Mouse (Mus musculus): Measurements from ENCODE around the gene Glce.
A peak's percentile ranks its signal among the peaks of the same experiment; 100 is the strongest.

Glce gene

GRCm38 (mm10) chr9:62021583-62022120 lies 100.8 kb downstream of the Glce start:
- H3K4me1 ChIP-seq (replicated peaks; ENCODE audit: low read depth, low read length) = peaks cover 4% of the 10 kb centered on the region; the same call in 1 of the 2 replicates
- TF ChIP-seq POU5F1 (IDR thresholded peaks at IDR 0.05; ENCODE audit: borderline replicate concordance, low read length) (no peak), NANOG (IDR thresholded peaks at IDR 0.05; ENCODE audit: borderline replicate concordance, low read length) (no peak), CTCF (conservative IDR thresholded peaks at IDR 0.05; ENCODE audit: low read length) (no peak)
- H3K9me3 ChIP-seq (ENCODE audit: low read length) = no peaks in the 10 kb centered on the region
- H3K27me3 ChIP-seq (ENCODE audit: insufficient read depth, low read length) = peaks cover 27% of the 10 kb centered on the region
- H3K4me3 ChIP-seq (replicated peaks; ENCODE audit: low read length) = no peak overlapping the region
- H3K36me3 ChIP-seq (ENCODE audit: insufficient read depth, low read length) = no peaks in the 10 kb centered on the region

DNA sequence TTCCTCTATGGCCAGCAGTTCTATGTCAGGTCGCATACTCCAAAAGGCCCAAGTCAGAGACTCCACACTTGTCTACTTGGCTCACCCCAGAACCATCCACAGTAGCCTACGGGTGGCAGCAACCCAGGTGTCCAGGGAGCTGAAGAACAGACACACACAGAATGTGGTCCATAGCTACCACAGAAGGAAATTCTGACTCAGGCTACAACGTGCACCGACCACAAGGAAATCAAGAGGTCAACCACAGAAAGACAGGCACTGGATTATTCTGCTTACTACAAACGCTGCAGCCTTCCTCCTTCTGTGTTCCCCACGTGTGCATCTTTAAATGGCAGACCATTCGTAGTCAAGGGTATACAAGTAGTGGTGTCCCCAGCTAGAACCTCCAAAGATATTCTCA lies 102.2 kb downstream of the Glce start:
- H3K27me3 ChIP-seq (ENCODE audit: insufficient read depth, low read length) = peaks cover 14% of the 10 kb centered on the region
- no peaks in the 10 kb centered on the region for H3K36me3 ChIP-seq (ENCODE audit: insufficient read depth, low read length)
- H3K9me3 ChIP-seq (ENCODE audit: low read length) = peaks cover 3% of the 10 kb centered on the region; the same call in 1 of the 2 replicates
- TF ChIP-seq POU5F1 (IDR thresholded peaks at IDR 0.05; ENCODE audit: borderline replicate concordance, low read length) (no peak), NANOG (IDR thresholded peaks at IDR 0.05; ENCODE audit: borderline replicate concordance, low read length) (no peak), CTCF (conservative IDR thresholded peaks at IDR 0.05; ENCODE audit: low read length) (no peak)
- H3K4me1 ChIP-seq (replicated peaks; ENCODE audit: low read depth, low read length) = no peaks in the 10 kb centered on the region
- H3K4me3 ChIP-seq (replicated peaks; ENCODE audit: low read length) = no peak overlapping the region

- Histone ChIP-seq H3K4me3 (replicated peaks; ENCODE audit: low read length) (no peak overlapping the region), H3K4me1 (replicated peaks; ENCODE audit: low read depth, low read length) (no peaks in the 10 kb centered on the region), H3K27me3 (ENCODE audit: insufficient read depth, low read length) (peaks cover 2% of the 10 kb centered on the region; the same call in 1 of the 2 replicates), H3K36me3 (ENCODE audit: insufficient read depth, low read length) (no peaks in the 10 kb centered on the region), H3K9me3 (ENCODE audit: low read length) (peaks cover 3% of the 10 kb centered on the region; the same call in 1 of the 2 replicates)
- TF ChIP-seq POU5F1 (IDR thresholded peaks at IDR 0.05; ENCODE audit: borderline replicate concordance, low read length) (no peak), CTCF (conservative IDR thresholded peaks at IDR 0.05; ENCODE audit: low read length) (no peak), NANOG (IDR thresholded peaks at IDR 0.05; ENCODE audit: borderline replicate concordance, low read length) (no peak)
Measured at GRCm38 (mm10) chr9:62018229-62019093, 104.0 kb downstream of the Glce start.

DNA sequence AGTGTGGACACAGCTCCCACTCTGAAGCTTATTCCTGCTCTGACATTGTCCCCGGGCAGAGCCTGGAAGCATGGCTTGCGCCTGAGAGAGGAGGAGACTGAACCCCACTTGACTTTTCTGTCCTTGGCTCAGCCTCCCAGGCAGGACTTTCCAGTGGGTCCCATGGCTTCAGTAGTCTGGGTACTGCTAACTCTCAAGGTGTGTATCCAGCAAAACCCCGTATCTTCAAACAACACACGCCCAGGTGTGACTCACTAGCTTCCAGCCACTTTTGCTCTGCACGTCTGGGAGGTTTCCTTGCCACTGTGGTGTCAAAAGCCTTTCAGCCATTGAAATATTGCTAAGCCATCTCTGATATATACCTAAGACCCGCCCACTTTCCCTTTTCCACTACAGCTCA lies 105.1 kb downstream of the Glce start:
- Histone ChIP-seq H3K36me3 (ENCODE audit: insufficient read depth, low read length) (no peaks in the 10 kb centered on the region), H3K4me3 (replicated peaks; ENCODE audit: low read length) (no peak overlapping the region), H3K9me3 (ENCODE audit: low read length) (peaks cover 3% of the 10 kb centered on the region; the same call in 1 of the 2 replicates), H3K27me3 (ENCODE audit: insufficient read depth, low read length) (0 out of 2 replicates have a peak, but pooled peaks cover 3% of the 10 kb centered on the region), H3K4me1 (replicated peaks; ENCODE audit: low read depth, low read length) (no peaks in the 10 kb centered on the region)
- TF ChIP-seq CTCF (conservative IDR thresholded peaks at IDR 0.05; ENCODE audit: low read length) (no peak), POU5F1 (IDR thresholded peaks at IDR 0.05; ENCODE audit: borderline replicate concordance, low read length) (no peak), NANOG (IDR thresholded peaks at IDR 0.05; ENCODE audit: borderline replicate concordance, low read length) (no peak)

GRCm38 (mm10) chr9:62015504-62015903 lies 107.0 kb downstream of the Glce start:
- Histone ChIP-seq H3K27me3 (ENCODE audit: insufficient read depth, low read length) (0 out of 2 replicates have a peak, but pooled peaks cover 3% of the 10 kb centered on the region), H3K4me1 (replicated peaks; ENCODE audit: low read depth, low read length) (no peaks in the 10 kb centered on the region), H3K9me3 (ENCODE audit: low read length) (peaks cover 3% of the 10 kb centered on the region; the same call in 1 of the 2 replicates), H3K4me3 (replicated peaks; ENCODE audit: low read length) (no peak overlapping the region), H3K36me3 (ENCODE audit: insufficient read depth, low read length) (no peaks in the 10 kb centered on the region)
- TF ChIP-seq POU5F1 (IDR thresholded peaks at IDR 0.05; ENCODE audit: borderline replicate concordance, low read length) (no peak), CTCF (conservative IDR thresholded peaks at IDR 0.05; ENCODE audit: low read length) (peak; percentile 55)

DNA sequence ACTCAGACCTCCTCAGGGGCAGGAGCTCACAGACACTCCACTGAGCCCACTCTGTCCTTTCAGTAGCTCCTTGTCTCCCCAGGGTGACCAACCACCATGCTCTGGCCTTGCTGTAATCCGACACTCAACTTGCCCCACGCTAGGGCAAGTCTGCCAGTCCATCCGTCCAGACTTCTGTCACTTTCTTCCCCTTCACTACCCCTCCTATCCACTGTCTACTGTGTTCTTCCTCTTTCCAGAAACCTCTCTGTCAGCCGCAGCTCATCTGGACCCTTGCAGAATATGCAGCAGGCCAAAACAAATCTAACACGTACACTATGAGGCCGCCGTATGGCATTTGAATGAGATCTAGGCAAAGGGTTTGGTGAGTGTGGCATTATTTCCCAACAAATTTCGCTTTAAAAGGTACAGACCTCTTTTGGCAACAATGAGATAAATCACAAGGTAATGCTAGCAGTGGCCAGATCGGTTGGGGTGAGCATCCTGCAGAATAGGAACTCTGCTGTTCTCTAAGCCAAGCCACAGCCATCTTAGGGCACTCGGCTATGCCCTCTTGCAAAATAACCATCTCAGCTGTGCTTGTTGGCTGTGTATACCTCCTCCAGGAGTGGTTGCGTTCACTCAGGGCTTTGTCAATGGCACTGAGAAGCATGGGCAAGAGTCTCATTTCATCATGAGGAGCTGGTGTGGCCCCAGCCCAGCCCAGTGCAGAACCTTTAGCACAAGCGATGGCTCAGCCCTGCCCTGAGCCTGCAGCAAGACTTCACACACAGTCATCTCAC lies 108.9 kb downstream of the Glce start:
- Histone ChIP-seq H3K9me3 (ENCODE audit: low read length) (peaks cover 3% of the 10 kb centered on the region; the same call in 1 of the 2 replicates), H3K4me3 (replicated peaks; ENCODE audit: low read length) (no peak overlapping the region), H3K4me1 (replicated peaks; ENCODE audit: low read depth, low read length) (no peaks in the 10 kb centered on the region), H3K36me3 (ENCODE audit: insufficient read depth, low read length) (no peaks in the 10 kb centered on the region), H3K27me3 (ENCODE audit: insufficient read depth, low read length) (peaks cover 7% of the 10 kb centered on the region; the same call in 1 of the 2 replicates)
- no peak for TF ChIP-seq CTCF (conservative IDR thresholded peaks at IDR 0.05; ENCODE audit: low read length)
- no peak for TF ChIP-seq NANOG (IDR thresholded peaks at IDR 0.05; ENCODE audit: borderline replicate concordance, low read length)
- TF ChIP-seq POU5F1 (IDR thresholded peaks at IDR 0.05; ENCODE audit: borderline replicate concordance, low read length) = no peak

- H3K9me3 ChIP-seq (ENCODE audit: low read length) = no peaks in the 10 kb centered on the region
- H3K4me1 ChIP-seq (replicated peaks; ENCODE audit: low read depth, low read length) = no peaks in the 10 kb centered on the region
- H3K4me3 ChIP-seq (replicated peaks; ENCODE audit: low read length) = no peak overlapping the region
- no peaks in the 10 kb centered on the region for H3K36me3 ChIP-seq (ENCODE audit: insufficient read depth, low read length)
- TF ChIP-seq CTCF (conservative IDR thresholded peaks at IDR 0.05; ENCODE audit: low read length) (no peak), POU5F1 (IDR thresholded peaks at IDR 0.05; ENCODE audit: borderline replicate concordance, low read length) (no peak), NANOG (IDR thresholded peaks at IDR 0.05; ENCODE audit: borderline replicate concordance, low read length) (no peak)
- peaks cover 18% of the 10 kb centered on the region; the same call in 1 of the 2 replicates for H3K27me3 ChIP-seq (ENCODE audit: insufficient read depth, low read length)
Measured at GRCm38 (mm10) chr9:62008360-62008759, 114.1 kb downstream of the Glce start.
